ENCODE assay signal across 8 mouse cellular contexts in genomic region chr11:75630645-75631229, GRCm38 (mm10). TPM values are rescaled to one million over a fixed set of nuclear protein-coding genes. Genes with fewer than 3 reads are reported as not detected.
DNase-seq lines count a peak whose midpoint lies in the region; ATAC-seq lines count a peak whose summit lies in the region.

Inpp5k (plus strand) TSS chr11:75630988.

- intact Hi-C loops in heart, postnatal 14 days (cut with DNase I): loop anchor here (2.0 to 5.0 kb wide), 2 partner anchors 50 to 122 kb away; no protein-coding TSS in a partner anchor

- peak; percentile 100 for ATAC-seq in forebrain, embryonic 14.5 days
- peak; percentile 100 for ATAC-seq in neural tube, embryonic 15.5 days (ENCODE audit: low FRiP score)

- DNase-seq in ES-CJ7 (ENCODE audit: low read depth, low spot score): peak; percentile 97
- DNase-seq in cerebellum, adult 11 months: peak; percentile 95
- peak; percentile 99 for DNase-seq in forebrain, embryonic 14.5 days (ENCODE audit: low spot score)
- DNase-seq in heart, postnatal 14 days: peak; percentile 96
- DNase-seq in layer of hippocampus, adult 11-12 months (ENCODE audit: low spot score): peak; percentile 97
- peak; percentile 98 for DNase-seq in lung, adult 18-20 months
- DNase-seq in testis, postnatal 14 days (ENCODE audit: low spot score): peak; percentile 93

- H3K4me2 ChIP-seq in forebrain, embryonic 14.5 days (ENCODE audit: low read length): peak within 1 kb of the TSS; percentile 87
- peak within 1 kb of the TSS; percentile 88 for H3K4me2 ChIP-seq in neural tube, embryonic 15.5 days

- H3K36me3 ChIP-seq in forebrain, embryonic 14.5 days (ENCODE audit: control insufficient read depth, insufficient read depth, low read length): peaks cover 36% of the 10 kb centered on the region
- peaks cover 43% of the 10 kb centered on the region for H3K36me3 ChIP-seq in neural tube, embryonic 15.5 days

- under 1% methylated on average over 53 of the region's 53 CpGs for WGBS in forebrain, embryonic 14.5 days
- under 1% methylated on average over 53 of the region's 53 CpGs for WGBS in neural tube, embryonic 15.5 days

- H3K4me3 ChIP-seq in forebrain, embryonic 14.5 days (ENCODE audit: low read depth, low read length): peak within 1 kb of the TSS; percentile 73
- peak within 1 kb of the TSS; percentile 82 for H3K4me3 ChIP-seq in neural tube, embryonic 15.5 days (replicated peaks)

- no peaks in the 10 kb centered on the region for H3K9me3 ChIP-seq in forebrain, embryonic 14.5 days (replicated peaks; ENCODE audit: control insufficient read depth, low read length)
- H3K9me3 ChIP-seq in neural tube, embryonic 15.5 days (replicated peaks): no peaks in the 10 kb centered on the region

- peaks cover 10% of the 10 kb centered on the region; the same call in 1 of the 2 replicates for H3K4me1 ChIP-seq in forebrain, embryonic 14.5 days (ENCODE audit: control insufficient read depth, insufficient read depth, low read length)
- peaks cover 24% of the 10 kb centered on the region for H3K4me1 ChIP-seq in neural tube, embryonic 15.5 days

- no peaks in the 10 kb centered on the region for H3K27me3 ChIP-seq in forebrain, embryonic 14.5 days (replicated peaks; ENCODE audit: control insufficient read depth, insufficient read depth, low read length)
- H3K27me3 ChIP-seq in neural tube, embryonic 15.5 days (replicated peaks): no peaks in the 10 kb centered on the region

- peak within 1 kb of the TSS; percentile 80 for H3K9ac ChIP-seq in forebrain, embryonic 14.5 days (ENCODE audit: low read length)
- peak within 1 kb of the TSS; percentile 72 for H3K9ac ChIP-seq in neural tube, embryonic 15.5 days (replicated peaks)

- peak within 1 kb of the TSS; percentile 72 for H3K27ac ChIP-seq in forebrain, embryonic 14.5 days (ENCODE audit: low read depth, low read length)
- H3K27ac ChIP-seq in neural tube, embryonic 15.5 days (replicated peaks): peak within 1 kb of the TSS; percentile 81

RNA-seq across cellular contexts. Expression of gene Inpp5k, which starts in this region (rescaled TPM):
- 53.9 and 55.5 TPM in 2 replicates for polyA plus RNA-seq in forebrain, embryonic 14.5 days (2014; fragmentation: Nextera tagmentation; extraction: Ambion mirVana)
- 10 to 100 TPM; 32.7 to 32.8 TPM for total RNA-seq in heart, postnatal 14 days (2021)
- polyA plus RNA-seq in neural tube, embryonic 15.5 days (2015; fragmentation: Nextera tagmentation; extraction: Ambion mirVana): 39.0 and 39.7 TPM in 2 replicates

Comparison
In these comparisons a context has a peak if more than half of its experiments do, and no peak if none do; other contexts are left out.
1. Peak in every context shown above with its lines: DNase-seq, ATAC-seq, H3K4me3 ChIP-seq and H3K27ac ChIP-seq.